ENCODE assay signal across 9 mouse cellular contexts in genomic region chr9:101077486-101077885, GRCm38 (mm10). TPM values are rescaled to one million over a fixed set of nuclear protein-coding genes. Genes with fewer than 3 reads are reported as not detected.
A peak's percentile ranks its signal among the peaks of the same experiment; 100 is the strongest.
DNase-seq lines count a peak whose midpoint lies in the region; ATAC-seq and TF ChIP-seq lines count a peak whose summit lies in the region.
"Had no signal": no experiment of that assay in that cellular context is flagged by ENCODE, and none has a peak within 500 bp of the region (broad histone marks: within the 10 kb centered on the region; RNA-seq: fewer than 3 reads in every experiment).

No protein-coding gene starts in this region.

- TF ChIP-seq CTCF in layer of hippocampus, adult 2 months (conservative IDR thresholded peaks at IDR 0.05), result no peak

- no peak for DNase-seq in layer of hippocampus, adult 2 months (ENCODE audit: low spot score in 2 of 2)
- DNase-seq in layer of hippocampus, postnatal 14 days (ENCODE audit: low spot score in 2 of 2), result no peak
- DNase-seq in embryonic facial prominence, embryonic 11.5 days (ENCODE audit: low spot score), result no peak
- DNase-seq in intestine, embryonic 14.5 days (ENCODE audit: low spot score), result peak; percentile 7
- no peak for DNase-seq in right cerebral cortex, adult 2 months (ENCODE audit: low spot score in 2 of 2)
- DNase-seq in adrenal gland, adult 18-20 months (ENCODE audit: low spot score in 2 of 2), result no peak
- DNase-seq in Muller cell, postnatal 12 days (ENCODE audit: inconsistent ontology term), result no peak

- H3K79me2 ChIP-seq in myocyte (ENCODE audit: control insufficient read depth, insufficient read depth), result peaks cover 78% of the 10 kb centered on the region

- no peak overlapping the region for H3ac ChIP-seq in myocyte (ENCODE audit: control insufficient read depth, insufficient read length)

- no peak for TF ChIP-seq POLR2A in myocyte (IDR thresholded peaks at IDR 0.05; ENCODE audit: insufficient read length, low read depth)

- H3K27me3 ChIP-seq in embryonic facial prominence, embryonic 11.5 days (ENCODE audit: control insufficient read depth, insufficient read depth, low read length), result no peaks in the 10 kb centered on the region
- H3K27me3 ChIP-seq in intestine, embryonic 14.5 days (replicated peaks; ENCODE audit: control insufficient read depth, insufficient read depth, low read length), result no peaks in the 10 kb centered on the region
- no peaks in the 10 kb centered on the region for H3K27me3 ChIP-seq in myocyte (ENCODE audit: control insufficient read depth, insufficient read depth, insufficient read length)

- no peaks in the 10 kb centered on the region for H3K36me3 ChIP-seq in embryonic facial prominence, embryonic 11.5 days (replicated peaks; ENCODE audit: control insufficient read depth, insufficient read depth, low read depth, low read length)
- H3K36me3 ChIP-seq in intestine, embryonic 14.5 days (ENCODE audit: control insufficient read depth, insufficient read depth, low read length), result no peaks in the 10 kb centered on the region
- H3K36me3 ChIP-seq in myocyte (ENCODE audit: control insufficient read depth, insufficient read depth), result no peaks in the 10 kb centered on the region

- ATAC-seq in embryonic facial prominence, embryonic 11.5 days (replicated peaks; ENCODE audit: insufficient number of reproducible peaks, low FRiP score, low TSS enrichment, low read depth), result no peak
- ATAC-seq in intestine, embryonic 14.5 days (replicated peaks; ENCODE audit: low FRiP score, low TSS enrichment, low read depth), result no peak
- ATAC-seq: inflammation-experienced regulatory T-cells, adult 6 months had no signal

- no peaks in the 10 kb centered on the region for H3K9me3 ChIP-seq in embryonic facial prominence, embryonic 11.5 days (replicated peaks; ENCODE audit: control insufficient read depth, low read length)
- H3K9me3 ChIP-seq in intestine, embryonic 14.5 days (ENCODE audit: control insufficient read depth, low read length), result no peaks in the 10 kb centered on the region

- no peaks in the 10 kb centered on the region for H3K4me1 ChIP-seq in embryonic facial prominence, embryonic 11.5 days (ENCODE audit: control insufficient read depth, insufficient read depth, low read length)
- H3K4me1 ChIP-seq in intestine, embryonic 14.5 days (replicated peaks; ENCODE audit: control insufficient read depth, insufficient read depth, low read length), result peaks cover 27% of the 10 kb centered on the region

- peak overlapping the region; percentile 73 for H3K4me2 ChIP-seq in embryonic facial prominence, embryonic 11.5 days (ENCODE audit: low read depth, low read length)
- peak overlapping the region; percentile 62 for H3K4me2 ChIP-seq in intestine, embryonic 14.5 days (ENCODE audit: low read length)
- H3K4me2 ChIP-seq in myocyte (ENCODE audit: low read depth), result peak overlapping the region; percentile 91

- H3K4me3 ChIP-seq in layer of hippocampus, adult 2 months, result peak overlapping the region; percentile 93
- peak overlapping the region; percentile 80 for H3K4me3 ChIP-seq in embryonic facial prominence, embryonic 11.5 days (ENCODE audit: low read depth, low read length)
- H3K4me3 ChIP-seq in intestine, embryonic 14.5 days (ENCODE audit: low read depth, low read length), result peak overlapping the region; percentile 99
- H3K4me3 ChIP-seq in myocyte, result peak overlapping the region; percentile 100

- H3K9ac ChIP-seq in embryonic facial prominence, embryonic 11.5 days (replicated peaks; ENCODE audit: low read length), result no peak overlapping the region
- H3K9ac ChIP-seq in intestine, embryonic 14.5 days (ENCODE audit: low read length), result peak overlapping the region; percentile 98

- H3K27ac ChIP-seq in layer of hippocampus, adult 2 months, result 0 out of 2 replicates have a peak overlapping the region, but pooled peaks have one; percentile 100
- H3K27ac ChIP-seq in embryonic facial prominence, embryonic 11.5 days (replicated peaks; ENCODE audit: low read depth, low read length), result no peak overlapping the region
- H3K27ac ChIP-seq in intestine, embryonic 14.5 days (ENCODE audit: low read depth), result no peak overlapping the region

TF ChIP-seq in myocyte, 11 proteins besides CTCF, POLR2A, EP300 and RAD21:
- TF ChIP-seq MYOD1 (IDR thresholded peaks at IDR 0.05; ENCODE audit: control insufficient read depth in 1 of 3, insufficient read length in 2 of 3, low read depth in 2 of 3) (no peak), USF1 (IDR thresholded peaks at IDR 0.05; ENCODE audit: low read depth) (no peak), MYOG (IDR thresholded peaks at IDR 0.05; ENCODE audit: control insufficient read depth in 1 of 3, insufficient read depth in 1 of 3, insufficient read length in 2 of 3, low read depth in 2 of 3) (no peak), TCF3 (IDR thresholded peaks at IDR 0.05; ENCODE audit: insufficient read length, low read depth) (no peak), REST (IDR thresholded peaks at IDR 0.05; ENCODE audit: insufficient read depth, insufficient read length) (no peak), POLR2AphosphoS2 (IDR thresholded peaks at IDR 0.05; ENCODE audit: insufficient read length, low read depth) (no peak), TCF12 (IDR thresholded peaks at IDR 0.05; ENCODE audit: insufficient read depth, poor library complexity, severe bottlenecking) (no peak), CEBPB (IDR thresholded peaks at IDR 0.05; ENCODE audit: insufficient read depth, poor library complexity, severe bottlenecking) (no peak), MAX (IDR thresholded peaks at IDR 0.05; ENCODE audit: low read depth) (no peak), E2F4 (IDR thresholded peaks at IDR 0.05; ENCODE audit: insufficient read depth) (no peak), SRF (IDR thresholded peaks at IDR 0.05; ENCODE audit: control insufficient read depth, insufficient read length, low read depth) (no peak)

RNA-seq across cellular contexts. Expression of gene Msl2, which starts 3.6 kb away (rescaled TPM):
- 10 to 100 TPM; 67.8 to 68.4 TPM for total RNA-seq in layer of hippocampus, adult 2 months (2021)
- 10 to 100 TPM; 55.4 to 55.7 TPM for total RNA-seq in layer of hippocampus, postnatal 14 days (2021)
- polyA plus RNA-seq in embryonic facial prominence, embryonic 11.5 days (2014; fragmentation: Nextera tagmentation; extraction: Ambion mirVana), result 6.0 and 6.6 TPM in 2 replicates
- polyA plus RNA-seq in intestine, embryonic 14.5 days (2014; fragmentation: Nextera tagmentation; extraction: Ambion mirVana), result 5.8 and 7.0 TPM in 2 replicates
- 8.6 TPM for polyA plus RNA-seq in myocyte (2012; fragmentation: generic; extraction: Trizol)
- total RNA-seq in adrenal gland, adult 18-20 months (2021), result 10 to 100 TPM; 44.3 to 52.1 TPM

RNA-seq across cellular contexts. Expression of gene Pccb, which starts 42.8 kb away (rescaled TPM):
- total RNA-seq in layer of hippocampus, adult 2 months (2021), result 10 to 100 TPM; 43.5 to 45.5 TPM
- 10 to 100 TPM; 49.8 to 52.4 TPM for total RNA-seq in layer of hippocampus, postnatal 14 days (2021)
- 14.7 and 14.9 TPM in 2 replicates for polyA plus RNA-seq in embryonic facial prominence, embryonic 11.5 days (2014; fragmentation: Nextera tagmentation; extraction: Ambion mirVana)
- 24.7 and 26.4 TPM in 2 replicates for polyA plus RNA-seq in intestine, embryonic 14.5 days (2014; fragmentation: Nextera tagmentation; extraction: Ambion mirVana)
- 46.8 TPM for polyA plus RNA-seq in myocyte (2012; fragmentation: generic; extraction: Trizol)
- 100 to 1,000 TPM; 157 to 175 TPM for total RNA-seq in adrenal gland, adult 18-20 months (2021)
